ENCODE assay signal across 8 mouse cellular contexts in genomic region chr6:34994692-34995091, GRCm38 (mm10). TPM values are rescaled to one million over a fixed set of nuclear protein-coding genes. Genes with fewer than 3 reads are reported as not detected.
A peak's percentile ranks its signal among the peaks of the same experiment; 100 is the strongest.
DNase-seq lines count a peak whose midpoint lies in the region; ATAC-seq lines count a peak whose summit lies in the region.

No protein-coding gene starts in this region.

- no peak for DNase-seq in kidney, postnatal 25 days
- DNase-seq in cerebellum, adult 18-20 months, result no peak
- DNase-seq in layer of hippocampus, postnatal 25 days (ENCODE audit: extremely low spot score in 1 of 2, low spot score in 1 of 2), result no peak
- DNase-seq in frontal cortex, postnatal 25 days (ENCODE audit: low spot score in 2 of 2), result no peak

- H3K9me3 ChIP-seq in kidney, embryonic 15.5 days (replicated peaks), result no peaks in the 10 kb centered on the region
- H3K9me3 ChIP-seq in hindbrain, embryonic 16.5 days (ENCODE audit: control insufficient read depth, low read length), result no peaks in the 10 kb centered on the region
- no peaks in the 10 kb centered on the region for H3K9me3 ChIP-seq in neural tube, embryonic 13.5 days

- no peaks in the 10 kb centered on the region; the same call in 1 of the 2 replicates for H3K27me3 ChIP-seq in kidney, embryonic 15.5 days
- H3K27me3 ChIP-seq in hindbrain, embryonic 16.5 days (replicated peaks; ENCODE audit: control insufficient read depth, insufficient read depth, low read length), result no peaks in the 10 kb centered on the region
- H3K27me3 ChIP-seq in neural tube, embryonic 13.5 days, result no peaks in the 10 kb centered on the region; the same call in 1 of the 2 replicates

- no peak overlapping the region for H3K9ac ChIP-seq in kidney, embryonic 15.5 days
- no peak overlapping the region for H3K9ac ChIP-seq in hindbrain, embryonic 16.5 days (ENCODE audit: low read depth, low read length)
- H3K9ac ChIP-seq in neural tube, embryonic 13.5 days, result no peak overlapping the region

- H3K4me1 ChIP-seq in kidney, embryonic 15.5 days, result peaks cover 5% of the 10 kb centered on the region; the same call in 1 of the 2 replicates
- peaks cover 2% of the 10 kb centered on the region; the same call in 1 of the 2 replicates for H3K4me1 ChIP-seq in hindbrain, embryonic 16.5 days (ENCODE audit: control insufficient read depth, insufficient read depth, low read depth, low read length)
- peaks cover 6% of the 10 kb centered on the region; the same call in 1 of the 2 replicates for H3K4me1 ChIP-seq in neural tube, embryonic 13.5 days (replicated peaks)

- no peak for ATAC-seq in kidney, embryonic 15.5 days (replicated peaks; ENCODE audit: low FRiP score)
- peak; percentile 34 for ATAC-seq in activated CD4-positive, CD25-positive, alpha-beta regulatory T cell, adult 4 months
- ATAC-seq in hindbrain, embryonic 16.5 days, result no peak
- no peak for ATAC-seq in neural tube, embryonic 13.5 days (ENCODE audit: low read depth)

- H3K27ac ChIP-seq in kidney, embryonic 15.5 days, result no peak overlapping the region
- no peak overlapping the region for H3K27ac ChIP-seq in hindbrain, embryonic 16.5 days (ENCODE audit: low read depth, low read length)
- no peak overlapping the region for H3K27ac ChIP-seq in neural tube, embryonic 13.5 days (replicated peaks)

- H3K36me3 ChIP-seq in kidney, embryonic 15.5 days, result no peaks in the 10 kb centered on the region
- no peaks in the 10 kb centered on the region for H3K36me3 ChIP-seq in hindbrain, embryonic 16.5 days (ENCODE audit: control insufficient read depth, insufficient read depth, low read length)
- H3K36me3 ChIP-seq in neural tube, embryonic 13.5 days, result no peaks in the 10 kb centered on the region

- H3K4me2 ChIP-seq in kidney, embryonic 15.5 days, result peak overlapping the region; percentile 58
- peak overlapping the region; percentile 51 for H3K4me2 ChIP-seq in hindbrain, embryonic 16.5 days (ENCODE audit: low read length)
- peak overlapping the region; percentile 47 for H3K4me2 ChIP-seq in neural tube, embryonic 13.5 days

- no peak overlapping the region for H3K4me3 ChIP-seq in kidney, embryonic 15.5 days (replicated peaks)
- no peak overlapping the region for H3K4me3 ChIP-seq in hindbrain, embryonic 16.5 days (ENCODE audit: low read length)
- no peak overlapping the region for H3K4me3 ChIP-seq in neural tube, embryonic 13.5 days

- WGBS in kidney, embryonic 15.5 days, result 64% methylated on average over 5 of the region's 5 CpGs
- 67% methylated on average over 5 of the region's 5 CpGs for WGBS in hindbrain, embryonic 16.5 days
- WGBS in neural tube, embryonic 13.5 days, result 85% methylated on average over 5 of the region's 5 CpGs

RNA-seq across cellular contexts. Expression of gene Slc23a4, which starts 6.5 kb away (rescaled TPM):
- 0.25 and 0.26 TPM in 2 replicates for polyA plus RNA-seq in kidney, embryonic 15.5 days (2015; fragmentation: Nextera tagmentation; extraction: Ambion mirVana)
- polyA plus RNA-seq in activated CD4-positive, CD25-positive, alpha-beta regulatory T cell, adult 4 months (2017; shearing (Covaris generic)), result under 1 TPM; 0.43 to 0.63 TPM
- 0.78 and 0.92 TPM in 2 replicates for polyA plus RNA-seq in hindbrain, embryonic 16.5 days (2015; fragmentation: Nextera tagmentation; extraction: Ambion mirVana)
- 0.56 TPM in 2 replicates for polyA plus RNA-seq in neural tube, embryonic 13.5 days (2015; fragmentation: Nextera tagmentation; extraction: Ambion mirVana)
- total RNA-seq in layer of hippocampus, postnatal 25 days (2021), result 1 to 10 TPM in 1 of 2 experiments, under 1 TPM in 1; 0.80 to 1.0 TPM
